Mouse (Mus musculus) cerebellum, adult 2 months (tissue): ENCODE measurements at regions not wholly inside any gene's neighbourhood (a gene's known extent, or its start where the extent isn't known, plus 50 kb on each side); places are given as distances from the start of the nearest gene placed in this dataset.

ENCODE experiments used
- CTCF ChIP-seq: fragments of 200-500 bp; IDR thresholded peaks from 2 replicates; pipeline ENCODE4 v1.5.1; 2011; ENCODE audit warnings: low read depth, mild to moderate bottlenecking, control low read depth, low read length, moderate library complexity, borderline replicate concordance; ENCODE audit not compliant: insufficient read depth
- POLR2A ChIP-seq: fragments of 200-500 bp; IDR thresholded peaks from 2 replicates; pipeline ENCODE4 v1.6.1; 2011; ENCODE audit warnings: low read length, control low read depth, borderline replicate concordance; ENCODE audit not compliant: insufficient read depth

DNA sequence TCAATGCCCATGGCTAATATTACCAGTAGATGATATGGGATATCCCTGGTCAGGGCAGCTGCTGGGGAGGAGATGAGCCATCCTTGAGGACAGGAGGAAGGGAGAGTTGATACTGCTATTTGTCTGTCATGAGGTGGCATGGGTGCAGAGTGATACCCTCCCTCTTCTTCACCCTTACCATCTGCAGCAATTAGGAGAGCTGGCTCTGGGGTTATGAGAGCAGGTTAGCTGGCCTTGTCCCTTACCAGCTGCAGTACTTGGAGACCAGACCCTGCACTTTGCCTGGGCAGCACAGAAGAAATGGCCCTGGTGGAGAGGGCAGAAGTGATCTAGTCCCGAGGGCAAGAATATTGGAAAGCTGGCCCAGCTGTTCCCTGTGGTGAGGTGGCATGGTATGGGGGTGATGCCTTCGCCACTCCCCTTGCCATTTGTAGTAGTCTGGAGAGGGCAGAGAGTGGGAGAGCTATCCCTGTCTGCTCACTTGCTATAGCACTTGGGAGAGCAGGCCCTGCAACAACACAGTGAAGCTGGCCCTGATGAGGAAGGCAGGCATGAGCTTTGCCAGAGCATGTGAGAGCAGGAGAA is 73.6 kb upstream of the Ppp6c start:
- TF ChIP-seq CTCF (no peak), POLR2A (no peak)
